Comparison of ENCODE assay signal across 8 mouse cellular contexts in the genomic region with DNA sequence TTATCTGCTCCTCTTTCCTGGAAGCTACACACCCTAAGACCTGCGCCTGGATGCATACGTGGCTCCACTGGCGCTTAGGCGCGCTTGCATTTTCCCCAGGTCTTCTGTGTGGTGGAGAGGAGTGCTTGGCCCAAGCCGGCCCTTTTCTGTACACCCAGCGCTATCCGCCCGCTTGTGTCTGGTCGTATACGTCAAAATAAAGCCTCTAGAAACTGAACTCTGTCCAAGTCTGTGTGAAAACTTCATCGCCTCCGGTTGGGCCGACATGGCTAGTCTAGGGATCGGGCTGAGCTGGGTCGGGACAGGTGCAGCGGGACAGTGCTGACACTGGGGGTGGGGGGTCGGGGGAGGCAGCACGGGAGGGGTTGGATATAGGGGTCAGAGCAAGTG. TPM values are rescaled to one million over a fixed set of nuclear protein-coding genes. Genes with fewer than 3 reads are reported as not detected.
DNase-seq lines count a peak whose midpoint lies in the region; ATAC-seq lines count a peak whose summit lies in the region.

No protein-coding gene starts in this region.

- no peak for DNase-seq in heart, postnatal 25 days (ENCODE audit: low spot score)
- DNase-seq in MEL-GATA-1-ER (ENCODE audit: extremely low read depth, low read depth), result peak; percentile 23
- peak; percentile 91 for DNase-seq in midbrain, embryonic 11.5 days (ENCODE audit: low spot score, missing footprints)
- DNase-seq in right cerebral cortex, postnatal 14 days, result no peak
- DNase-seq in right cerebral cortex, postnatal 4 days, result no peak
- DNase-seq in urinary bladder, postnatal 25 days (ENCODE audit: low spot score), result no peak

- H3K4me1 ChIP-seq in heart, embryonic 14.5 days (ENCODE audit: control insufficient read depth in 2 of 2, insufficient read depth in 2 of 2, low read length in 2 of 2), result peaks cover 14 to 21% of the 10 kb centered on the region in 2 experiments
- peaks cover 29% of the 10 kb centered on the region for H3K4me1 ChIP-seq in heart, embryonic 16.5 days (ENCODE audit: control insufficient read depth, insufficient read depth, low read length)
- peaks cover 17% of the 10 kb centered on the region for H3K4me1 ChIP-seq in midbrain, embryonic 11.5 days (ENCODE audit: control insufficient read depth, insufficient read depth, low read length)

- intact Hi-C loops in heart, postnatal 25 days (cut with DNase I), result no loop called here

- ATAC-seq in heart, embryonic 14.5 days (ENCODE audit: insufficient number of reproducible peaks, insufficient read depth, low FRiP score, low read depth), result peak; percentile 0; the same call in 1 of the 2 replicates
- peak; percentile 1; the same call in 1 of the 2 replicates for ATAC-seq in heart, embryonic 16.5 days (replicated peaks; ENCODE audit: extremely low read depth, insufficient read depth, low FRiP score)
- no peak; the same call in 1 of the 2 replicates for ATAC-seq in midbrain, embryonic 11.5 days (ENCODE audit: low FRiP score)

- peak overlapping the region; percentile 88 for H3K9ac ChIP-seq in heart, embryonic 14.5 days (ENCODE audit: low read length)
- H3K9ac ChIP-seq in heart, embryonic 16.5 days (ENCODE audit: low read length), result peak overlapping the region; percentile 63
- H3K9ac ChIP-seq in midbrain, embryonic 11.5 days (ENCODE audit: low read length), result peak overlapping the region; percentile 58

- H3K4me3 ChIP-seq in heart, embryonic 14.5 days (ENCODE audit: control insufficient read depth in 1 of 2, insufficient read depth in 1 of 2, low read depth in 1 of 2, low read length in 2 of 2), result peak overlapping the region; percentile 60 to 94
- peak overlapping the region; percentile 64 for H3K4me3 ChIP-seq in heart, embryonic 16.5 days (ENCODE audit: low read length)
- H3K4me3 ChIP-seq in midbrain, embryonic 11.5 days (ENCODE audit: low read depth, low read length), result peak overlapping the region; percentile 76

- peak overlapping the region; percentile 95 for H3K4me2 ChIP-seq in heart, embryonic 14.5 days (ENCODE audit: low read length)
- H3K4me2 ChIP-seq in heart, embryonic 16.5 days (ENCODE audit: low read depth, low read length), result peak overlapping the region; percentile 82
- peak overlapping the region; percentile 87 for H3K4me2 ChIP-seq in midbrain, embryonic 11.5 days

- H3K36me3 ChIP-seq in heart, embryonic 14.5 days (ENCODE audit: control insufficient read depth, insufficient read depth, low read length), result peaks cover 56% of the 10 kb centered on the region
- peaks cover 29% of the 10 kb centered on the region for H3K36me3 ChIP-seq in heart, embryonic 16.5 days (ENCODE audit: control insufficient read depth, insufficient read depth)
- H3K36me3 ChIP-seq in midbrain, embryonic 11.5 days (ENCODE audit: control insufficient read depth, insufficient read depth, low read length), result peaks cover 14% of the 10 kb centered on the region

- no peaks in the 10 kb centered on the region for H3K27me3 ChIP-seq in heart, embryonic 14.5 days (ENCODE audit: control insufficient read depth, insufficient read depth, low read length)
- no peaks in the 10 kb centered on the region for H3K27me3 ChIP-seq in heart, embryonic 16.5 days (ENCODE audit: control insufficient read depth, insufficient read depth, low read length)
- H3K27me3 ChIP-seq in midbrain, embryonic 11.5 days (ENCODE audit: control insufficient read depth, insufficient read depth, low read length), result no peaks in the 10 kb centered on the region

- WGBS in heart, embryonic 14.5 days, result 2% methylated on average over 19 of the region's 19 CpGs
- under 1% methylated on average over 19 of the region's 19 CpGs for WGBS in heart, embryonic 16.5 days
- 1% methylated on average over 19 of the region's 19 CpGs for WGBS in midbrain, embryonic 11.5 days

- peak overlapping the region; percentile 50 to 74 for H3K27ac ChIP-seq in heart, embryonic 14.5 days (replicated peaks in 1 of 2; ENCODE audit: control insufficient read depth in 1 of 2, insufficient read depth in 1 of 2, low read depth in 2 of 2, low read length in 2 of 2)
- peak overlapping the region; percentile 65 for H3K27ac ChIP-seq in heart, embryonic 16.5 days (ENCODE audit: low read length)
- H3K27ac ChIP-seq in midbrain, embryonic 11.5 days (ENCODE audit: low read depth, low read length), result peak overlapping the region; percentile 48; the same call in 1 of the 2 replicates

- no peaks in the 10 kb centered on the region for H3K9me3 ChIP-seq in heart, embryonic 14.5 days (ENCODE audit: control insufficient read depth, low read length)
- H3K9me3 ChIP-seq in heart, embryonic 16.5 days (replicated peaks; ENCODE audit: control insufficient read depth, low read length), result no peaks in the 10 kb centered on the region
- no peaks in the 10 kb centered on the region for H3K9me3 ChIP-seq in midbrain, embryonic 11.5 days (ENCODE audit: control insufficient read depth, low read length)

RNA-seq across cellular contexts. Expression of a gene that starts 0.5 kb away (rescaled TPM):
- polyA plus RNA-seq in heart, embryonic 14.5 days (2014; fragmentation: Nextera tagmentation; extraction: Ambion mirVana), result 17.4 and 18.8 TPM in 2 replicates
- total RNA-seq in heart, postnatal 25 days (2021), result 10 to 100 TPM in 1 of 2 experiments, 1 to 10 TPM in 1; 9.4 to 10.7 TPM
- 21.6 and 26.0 TPM in 2 replicates for polyA plus RNA-seq in heart, embryonic 16.5 days (2015; fragmentation: Nextera tagmentation; extraction: Ambion mirVana)
- polyA plus RNA-seq in midbrain, embryonic 11.5 days (2014; fragmentation: Nextera tagmentation; extraction: Ambion mirVana), result 18.3 and 19.2 TPM in 2 replicates

RNA-seq across cellular contexts. Expression of a gene that starts 4.4 kb away (rescaled TPM):
- polyA plus RNA-seq in heart, embryonic 14.5 days (2014; fragmentation: Nextera tagmentation; extraction: Ambion mirVana), result 2.0 and 2.1 TPM in 2 replicates
- 1 to 10 TPM; 1.8 TPM for total RNA-seq in heart, postnatal 25 days (2021)
- 1.9 and 2.4 TPM in 2 replicates for polyA plus RNA-seq in heart, embryonic 16.5 days (2015; fragmentation: Nextera tagmentation; extraction: Ambion mirVana)
- 1.5 and 2.0 TPM in 2 replicates for polyA plus RNA-seq in midbrain, embryonic 11.5 days (2014; fragmentation: Nextera tagmentation; extraction: Ambion mirVana)

RNA-seq across cellular contexts. Expression of a gene that starts 31.7 kb away (rescaled TPM):
- polyA plus RNA-seq in heart, embryonic 14.5 days (2014; fragmentation: Nextera tagmentation; extraction: Ambion mirVana), result not detected in 2 replicates
- not detected for total RNA-seq in heart, postnatal 25 days (2021)
- polyA plus RNA-seq in heart, embryonic 16.5 days (2015; fragmentation: Nextera tagmentation; extraction: Ambion mirVana), result 0.44 and 0.53 TPM in 2 replicates
- 0.47 and 0.78 TPM in 2 replicates for polyA plus RNA-seq in midbrain, embryonic 11.5 days (2014; fragmentation: Nextera tagmentation; extraction: Ambion mirVana)

RNA-seq across cellular contexts. Expression of a gene that starts 34.6 kb away (rescaled TPM):
- 37.2 and 37.9 TPM in 2 replicates for polyA plus RNA-seq in heart, embryonic 14.5 days (2014; fragmentation: Nextera tagmentation; extraction: Ambion mirVana)
- 100 to 1,000 TPM in 1 of 2 experiments, 10 to 100 TPM in 1; 90.1 to 112 TPM for total RNA-seq in heart, postnatal 25 days (2021)
- polyA plus RNA-seq in heart, embryonic 16.5 days (2015; fragmentation: Nextera tagmentation; extraction: Ambion mirVana), result 31.3 and 34.7 TPM in 2 replicates
- 27.2 and 29.2 TPM in 2 replicates for polyA plus RNA-seq in midbrain, embryonic 11.5 days (2014; fragmentation: Nextera tagmentation; extraction: Ambion mirVana)

RNA-seq across cellular contexts. Expression of a gene that starts 45.8 kb away (rescaled TPM):
- 48.7 and 50.8 TPM in 2 replicates for polyA plus RNA-seq in heart, embryonic 14.5 days (2014; fragmentation: Nextera tagmentation; extraction: Ambion mirVana)
- 10 to 100 TPM; 43.1 to 45.4 TPM for total RNA-seq in heart, postnatal 25 days (2021)
- polyA plus RNA-seq in heart, embryonic 16.5 days (2015; fragmentation: Nextera tagmentation; extraction: Ambion mirVana), result 54.5 and 57.0 TPM in 2 replicates
- polyA plus RNA-seq in midbrain, embryonic 11.5 days (2014; fragmentation: Nextera tagmentation; extraction: Ambion mirVana), result 53.0 and 67.3 TPM in 2 replicates

Comparison
In these comparisons a context has a peak if more than half of its experiments do, and no peak if none do; other contexts are left out.
1. DNase-seq: peak in MEL-GATA-1-ER (single experiment) and midbrain, embryonic 11.5 days (single experiment); none in heart, postnatal 25 days (single experiment), right cerebral cortex, postnatal 14 days (single experiment), right cerebral cortex, postnatal 4 days (single experiment) and urinary bladder, postnatal 25 days (single experiment).
2. Peak in every context shown above with its lines, with median percentiles within 50 percentile points of each other: H3K27ac ChIP-seq, H3K4me2 ChIP-seq, H3K4me3 ChIP-seq and H3K9ac ChIP-seq.